Mouse (Mus musculus): ENCODE results near the gene Map2k4. TPM values are rescaled to one million over a fixed set of nuclear protein-coding genes. Genes with fewer than 3 reads are reported as not detected.

Gene Map2k4
- total RNA-seq, 1 experiment: 35.9 TPM

GRCm38 (mm10) chr11:65807601-65808000 is 19.5 kb upstream of the Map2k4 start:
- H3K36me3 ChIP-seq (ENCODE audit: control insufficient read depth, insufficient read depth, low read length, poor library complexity, severe bottlenecking): no peaks in the 10 kb centered on the region
- H3K4me1 ChIP-seq (ENCODE audit: control insufficient read depth in 2 of 2, insufficient read depth in 2 of 2, low read length in 2 of 2, poor library complexity in 1 of 2): peaks cover 0 to 2% of the 10 kb centered on the region in 2 experiments; a peak in 2 of 4 replicates
- H3K9me3 ChIP-seq (ENCODE audit: control insufficient read depth, insufficient read depth, low read depth, low read length): no peaks in the 10 kb centered on the region
- no peak overlapping the region for H3K27ac ChIP-seq (ENCODE audit: insufficient read depth, low read depth, low read length, poor library complexity, severe bottlenecking)
- no peak for DNase-seq (ENCODE audit: low read depth, low spot score)
- TF ChIP-seq ZC3H11A (IDR thresholded peaks at IDR 0.05; ENCODE audit: borderline replicate concordance, low read depth, low read length): no peak
- no peak for TF ChIP-seq HCFC1 (IDR thresholded peaks at IDR 0.05; ENCODE audit: borderline replicate concordance, insufficient read depth, low read length)
- TF ChIP-seq ZNF384 (IDR thresholded peaks at IDR 0.05; ENCODE audit: low read depth, low read length): no peak
- no peak for TF ChIP-seq MAFK (IDR thresholded peaks at IDR 0.05; ENCODE audit: insufficient read depth, low read depth, low read length)
- TF ChIP-seq CHD2 (IDR thresholded peaks at IDR 0.05; ENCODE audit: low read depth, low read length): no peak
- H3K9ac ChIP-seq (ENCODE audit: insufficient read depth, low read depth, low read length, poor library complexity, severe bottlenecking): peak overlapping the region; percentile 94
- peak overlapping the region; percentile 90 to 94 for H3K4me3 ChIP-seq (ENCODE audit: insufficient read depth in 1 of 2, low read depth in 1 of 2, low read length in 2 of 2, poor library complexity in 1 of 2, severe bottlenecking in 1 of 2)
- in situ Hi-C loops (cut with MboI; ENCODE audit: low sequenced_read_pairs in 2 of 2, unreplicated experiment in 2 of 2): loop anchor here in 1 of 2 experiments (25.0 kb wide), 1 partner anchor 1230 kb away; the partner anchor contains the start of gene Tmem220

DNA sequence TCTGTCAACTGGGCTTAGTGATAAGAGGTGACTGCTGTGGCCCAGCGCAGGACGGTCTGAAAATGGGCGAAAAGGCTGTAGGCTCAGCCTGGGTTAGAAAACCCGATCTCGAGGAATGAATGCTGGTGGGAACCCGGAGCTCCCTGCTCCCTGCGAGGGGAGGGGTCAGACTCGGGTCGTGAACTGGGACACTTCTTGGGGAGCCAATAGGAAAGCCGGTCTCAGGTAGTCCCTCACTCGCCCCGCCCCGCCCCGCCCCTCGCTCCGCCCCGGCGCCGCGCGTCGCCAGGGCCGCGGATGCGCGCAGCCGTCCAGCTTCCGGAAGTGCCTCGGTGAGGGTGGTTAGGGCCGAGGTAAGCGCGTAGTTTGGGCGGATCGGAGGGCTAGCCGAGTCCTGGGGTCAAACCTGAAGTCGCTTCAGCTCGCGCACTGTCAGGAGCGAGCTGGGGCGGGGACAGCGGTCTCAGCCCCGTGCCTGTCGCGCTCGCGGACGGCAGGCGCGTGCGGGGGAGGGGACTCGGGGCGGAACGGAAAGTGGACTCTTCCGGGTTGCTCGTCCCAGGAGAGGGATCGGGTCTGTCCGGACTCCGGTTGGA is 18.9 kb upstream of the Map2k4 start, which contains the start of gene Zkscan6:
Gene Zkscan6, plus strand, starts transcription at position 267 of the 596 bp plus-strand sequence.
- TF ChIP-seq HCFC1 (IDR thresholded peaks at IDR 0.05; ENCODE audit: borderline replicate concordance, insufficient read depth, low read length): peak; percentile 42; the same call in 1 of the 2 replicates
- no peak for TF ChIP-seq CHD2 (IDR thresholded peaks at IDR 0.05; ENCODE audit: low read depth, low read length)
- in situ Hi-C loops (cut with MboI; ENCODE audit: low sequenced_read_pairs in 2 of 2, unreplicated experiment in 2 of 2): loop anchor here in 1 of 2 experiments (25.0 kb wide), 1 partner anchor 1230 kb away; the partner anchor contains the start of gene Tmem220
- no peaks in the 10 kb centered on the region for H3K36me3 ChIP-seq (ENCODE audit: control insufficient read depth, insufficient read depth, low read length, poor library complexity, severe bottlenecking)
- H3K9me3 ChIP-seq (ENCODE audit: control insufficient read depth, insufficient read depth, low read depth, low read length): no peaks in the 10 kb centered on the region
- H3K4me3 ChIP-seq (ENCODE audit: insufficient read depth in 1 of 2, low read depth in 1 of 2, low read length in 2 of 2, poor library complexity in 1 of 2, severe bottlenecking in 1 of 2): peak within 1 kb of the TSS; percentile 90 to 94
- H3K4me1 ChIP-seq (ENCODE audit: control insufficient read depth in 2 of 2, insufficient read depth in 2 of 2, low read length in 2 of 2, poor library complexity in 1 of 2): peaks cover 0 to 2% of the 10 kb centered on the region in 2 experiments; a peak in 1 of 4 replicates
- peak within 1 kb of the TSS; percentile 85 for H3K27ac ChIP-seq (ENCODE audit: insufficient read depth, low read depth, low read length, poor library complexity, severe bottlenecking)
- peak; percentile 91 for DNase-seq (ENCODE audit: low read depth, low spot score)
- H3K9ac ChIP-seq (ENCODE audit: insufficient read depth, low read depth, low read length, poor library complexity, severe bottlenecking): peak within 1 kb of the TSS; percentile 94

DNA sequence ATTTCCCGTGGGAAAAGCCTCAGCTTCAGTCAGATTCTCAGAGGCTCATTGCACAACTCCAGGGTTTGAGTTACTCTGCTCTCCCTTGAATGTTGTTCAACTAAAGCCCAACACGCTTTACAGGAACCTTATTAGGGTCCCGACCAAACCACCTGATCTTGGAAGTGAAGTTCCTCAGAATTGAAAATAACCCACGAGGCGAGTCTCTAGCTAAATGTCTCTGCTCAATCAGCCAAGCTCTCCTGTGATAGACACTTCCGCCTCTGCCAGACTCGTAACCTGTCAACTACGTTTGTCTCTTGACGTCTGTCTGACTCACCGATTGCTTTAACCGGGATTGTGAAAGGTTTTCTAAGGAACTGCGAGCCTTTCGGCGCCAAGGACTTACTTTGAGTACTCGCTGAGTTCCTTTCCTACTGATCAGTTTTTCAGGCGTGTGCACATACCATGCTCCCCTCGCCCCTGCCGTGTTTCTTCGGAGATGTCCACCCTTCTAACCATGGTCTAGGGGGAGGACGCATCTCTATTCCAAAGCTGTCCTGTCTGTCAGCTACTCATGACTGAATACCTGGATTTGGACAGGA is 18.3 kb upstream of the Map2k4 start:
- peak; percentile 16 for DNase-seq (ENCODE audit: low read depth, low spot score)
- Histone ChIP-seq H3K4me1 (ENCODE audit: control insufficient read depth in 2 of 2, insufficient read depth in 2 of 2, low read length in 2 of 2, poor library complexity in 1 of 2) (peaks cover 0 to 2% of the 10 kb centered on the region in 2 experiments; a peak in 1 of 4 replicates), H3K9ac (ENCODE audit: insufficient read depth, low read depth, low read length, poor library complexity, severe bottlenecking) (peak overlapping the region; percentile 9), H3K36me3 (ENCODE audit: control insufficient read depth, insufficient read depth, low read length, poor library complexity, severe bottlenecking) (no peaks in the 10 kb centered on the region), H3K4me3 (ENCODE audit: insufficient read depth in 1 of 2, low read depth in 1 of 2, low read length in 2 of 2, poor library complexity in 1 of 2, severe bottlenecking in 1 of 2) (peak overlapping the region; percentile 47 to 94), H3K27ac (ENCODE audit: insufficient read depth, low read depth, low read length, poor library complexity, severe bottlenecking) (no peak overlapping the region), H3K9me3 (ENCODE audit: control insufficient read depth, insufficient read depth, low read depth, low read length) (no peaks in the 10 kb centered on the region)
- in situ Hi-C loops (cut with MboI; ENCODE audit: low sequenced_read_pairs in 2 of 2, unreplicated experiment in 2 of 2): loop anchor here in 1 of 2 experiments (25.0 kb wide), 1 partner anchor 1231 kb away; the partner anchor contains the start of gene Tmem220
- no peak for TF ChIP-seq CHD2 (IDR thresholded peaks at IDR 0.05; ENCODE audit: low read depth, low read length)
- TF ChIP-seq ZC3H11A (IDR thresholded peaks at IDR 0.05; ENCODE audit: borderline replicate concordance, low read depth, low read length): no peak
- TF ChIP-seq MAFK (IDR thresholded peaks at IDR 0.05; ENCODE audit: insufficient read depth, low read depth, low read length): no peak
- no peak for TF ChIP-seq ZNF384 (IDR thresholded peaks at IDR 0.05; ENCODE audit: low read depth, low read length)
- TF ChIP-seq HCFC1 (IDR thresholded peaks at IDR 0.05; ENCODE audit: borderline replicate concordance, insufficient read depth, low read length): no peak

DNA sequence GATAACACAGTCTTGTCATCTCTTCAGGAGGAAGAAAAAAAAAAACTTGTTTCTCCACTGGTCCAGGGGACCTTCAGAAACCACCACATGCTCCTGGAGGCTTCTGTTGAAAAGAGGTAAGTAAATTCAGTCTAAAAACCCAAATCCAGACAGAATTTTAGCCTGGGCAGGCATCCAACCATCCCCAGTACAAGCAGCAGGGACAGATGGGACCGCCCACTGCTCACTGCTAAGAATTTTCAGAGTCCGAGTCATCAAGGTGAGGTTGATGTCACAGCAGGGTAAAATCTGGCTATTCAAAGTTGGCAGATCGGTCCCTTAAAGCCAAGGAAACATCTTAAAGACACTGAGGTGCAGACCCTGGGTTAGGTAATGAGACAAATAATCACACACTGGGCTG is 13.8 kb upstream of the Map2k4 start:
- in situ Hi-C loops (cut with MboI; ENCODE audit: low sequenced_read_pairs in 2 of 2, unreplicated experiment in 2 of 2): loop anchor here in 1 of 2 experiments (25.0 kb wide), 1 partner anchor 1235 kb away; the partner anchor contains the start of gene Tmem220
- Histone ChIP-seq H3K4me1 (ENCODE audit: control insufficient read depth in 2 of 2, insufficient read depth in 2 of 2, low read length in 2 of 2, poor library complexity in 1 of 2) (peaks cover 0 to 2% of the 10 kb centered on the region in 2 experiments; a peak in 1 of 4 replicates), H3K9me3 (ENCODE audit: control insufficient read depth, insufficient read depth, low read depth, low read length) (no peaks in the 10 kb centered on the region), H3K9ac (ENCODE audit: insufficient read depth, low read depth, low read length, poor library complexity, severe bottlenecking) (no peak overlapping the region), H3K36me3 (ENCODE audit: control insufficient read depth, insufficient read depth, low read length, poor library complexity, severe bottlenecking) (no peaks in the 10 kb centered on the region), H3K27ac (ENCODE audit: insufficient read depth, low read depth, low read length, poor library complexity, severe bottlenecking) (no peak overlapping the region), H3K4me3 (ENCODE audit: insufficient read depth in 1 of 2, low read depth in 1 of 2, low read length in 2 of 2, poor library complexity in 1 of 2, severe bottlenecking in 1 of 2) (no peak overlapping the region)
- no peak for DNase-seq (ENCODE audit: low read depth, low spot score)
- TF ChIP-seq HCFC1 (IDR thresholded peaks at IDR 0.05; ENCODE audit: borderline replicate concordance, insufficient read depth, low read length) (no peak), CHD2 (IDR thresholded peaks at IDR 0.05; ENCODE audit: low read depth, low read length) (no peak), ZNF384 (IDR thresholded peaks at IDR 0.05; ENCODE audit: low read depth, low read length) (no peak), ZC3H11A (IDR thresholded peaks at IDR 0.05; ENCODE audit: borderline replicate concordance, low read depth, low read length) (no peak), MAFK (IDR thresholded peaks at IDR 0.05; ENCODE audit: insufficient read depth, low read depth, low read length) (no peak)
